Mouse (Mus musculus): ENCODE results near the gene Txnrd2. TPM values are rescaled to one million over a fixed set of nuclear protein-coding genes. Genes with fewer than 3 reads are reported as not detected.

Gene Txnrd2
- polyA plus RNA-seq (2016; fragmentation: Nextera tagmentation; extraction: Ambion mirVana), result 27.9 and 32.3 TPM in 2 replicates

- Histone ChIP-seq H3K4me1 (peaks cover 49% of the 10 kb centered on the region), H3K9me3 (no peaks in the 10 kb centered on the region), H3K27ac (replicated peaks) (peak within 1 kb of the TSS; percentile 93), H3K27me3 (replicated peaks; ENCODE audit: low read depth, poor library complexity, severe bottlenecking) (no peaks in the 10 kb centered on the region), H3K4me3 (peak within 1 kb of the TSS; percentile 91), H3K36me3 (replicated peaks) (peaks cover 25% of the 10 kb centered on the region)
- WGBS, result under 1% methylated on average over 52 of the region's 52 CpGs
- DNase-seq (ENCODE audit: low spot score), result peak; percentile 81
These were observed at the start of gene Txnrd2 for GRCm38 (mm10) chr16:18426215-18426791. Txnrd2 (plus strand) TSS chr16:18426384.

- Histone ChIP-seq H3K9me3 (no peaks in the 10 kb centered on the region), H3K36me3 (replicated peaks) (no peaks in the 10 kb centered on the region), H3K27ac (replicated peaks) (peak overlapping the region; percentile 52), H3K4me1 (peaks cover 52% of the 10 kb centered on the region), H3K27me3 (replicated peaks; ENCODE audit: low read depth, poor library complexity, severe bottlenecking) (no peaks in the 10 kb centered on the region), H3K4me3 (no peak overlapping the region)
- WGBS, result 25% methylated on average over 3 of the region's 3 CpGs
- no peak for DNase-seq (ENCODE audit: low spot score)
These were observed 49.0 kb upstream of the Txnrd2 start for GRCm38 (mm10) chr16:18377203-18377602.

GRCm38 (mm10) chr16:18378489-18378888 lies 47.7 kb upstream of the Txnrd2 start:
- Histone ChIP-seq H3K27ac (replicated peaks) (peak overlapping the region; percentile 83), H3K4me3 (no peak overlapping the region), H3K9me3 (no peaks in the 10 kb centered on the region), H3K27me3 (replicated peaks; ENCODE audit: low read depth, poor library complexity, severe bottlenecking) (no peaks in the 10 kb centered on the region), H3K4me1 (peaks cover 65% of the 10 kb centered on the region), H3K36me3 (replicated peaks) (no peaks in the 10 kb centered on the region)
- DNase-seq (ENCODE audit: low spot score), result no peak
- WGBS, result 24% methylated on average over 1 of the region's 1 CpGs

- Histone ChIP-seq H3K4me3 (no peak overlapping the region), H3K9me3 (no peaks in the 10 kb centered on the region), H3K27ac (replicated peaks) (peak overlapping the region; percentile 83), H3K36me3 (replicated peaks) (no peaks in the 10 kb centered on the region), H3K27me3 (replicated peaks; ENCODE audit: low read depth, poor library complexity, severe bottlenecking) (no peaks in the 10 kb centered on the region), H3K4me1 (peaks cover 75% of the 10 kb centered on the region)
- WGBS, result 77% methylated on average over 8 of the region's 8 CpGs
- no peak for DNase-seq (ENCODE audit: low spot score)
These were observed 46.7 kb upstream of the Txnrd2 start for GRCm38 (mm10) chr16:18379338-18380001.

DNA sequence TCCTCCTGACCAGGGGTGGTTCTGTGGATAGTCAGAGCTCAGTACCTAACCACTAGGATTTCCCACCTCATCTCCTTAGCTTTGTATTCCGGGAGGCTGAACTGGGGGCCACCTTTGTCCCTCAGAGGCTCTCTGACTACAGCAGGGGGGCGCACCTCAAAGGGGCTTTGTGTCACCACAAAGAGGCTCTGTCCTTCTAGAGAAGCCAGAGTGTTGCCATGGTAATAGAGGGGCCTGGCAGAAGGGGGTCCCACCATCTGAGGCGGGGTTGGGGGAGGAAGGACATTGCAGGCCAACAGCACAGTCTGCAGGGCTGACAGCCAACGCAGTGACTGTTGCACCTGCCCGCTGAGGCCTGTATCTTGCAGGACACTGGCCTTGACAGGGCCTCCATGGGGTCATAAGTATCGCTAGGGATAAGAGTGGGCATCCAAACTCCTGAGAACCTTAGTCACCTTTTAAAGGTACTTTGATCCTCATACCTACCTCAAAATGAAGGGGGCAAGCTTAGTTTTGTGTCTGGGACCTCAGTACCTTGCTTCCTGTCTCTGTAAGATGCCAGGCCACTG lies 45.6 kb upstream of the Txnrd2 start:
- H3K4me3 ChIP-seq, result no peak overlapping the region

DNA sequence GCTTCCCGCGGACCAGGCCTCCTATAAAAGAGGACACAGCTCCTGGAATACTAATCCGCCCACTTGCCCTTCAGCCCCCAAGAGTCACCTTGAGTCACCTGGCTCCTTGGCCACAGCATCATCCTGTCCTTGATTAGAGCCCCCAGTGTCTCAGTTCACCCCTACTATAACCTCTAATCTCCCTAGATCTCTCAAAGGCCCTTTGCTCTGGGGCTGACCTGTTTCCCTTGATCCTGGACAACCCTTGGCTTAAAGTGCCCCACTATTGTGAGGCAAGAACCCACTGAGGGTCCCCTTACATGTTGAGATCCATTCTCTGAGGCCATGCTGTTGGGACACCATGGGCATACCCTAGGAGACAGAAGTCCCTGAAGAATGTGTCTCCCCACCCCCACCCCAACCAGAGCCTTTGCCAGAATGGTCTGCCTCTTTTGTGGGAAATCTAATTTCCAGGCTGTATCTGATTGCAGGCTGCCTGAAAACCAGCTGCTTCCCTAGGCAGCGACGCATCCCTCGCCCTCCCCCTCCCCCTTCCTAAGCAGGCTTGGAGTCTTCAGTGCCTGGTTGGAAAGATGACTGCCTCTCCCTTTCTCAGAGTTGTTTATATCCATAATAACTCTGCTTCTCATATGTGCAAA lies 44.4 kb upstream of the Txnrd2 start:
- Histone ChIP-seq H3K27me3 (replicated peaks; ENCODE audit: low read depth, poor library complexity, severe bottlenecking) (no peaks in the 10 kb centered on the region), H3K27ac (replicated peaks) (peak overlapping the region; percentile 83), H3K36me3 (replicated peaks) (no peaks in the 10 kb centered on the region), H3K4me3 (0 out of 2 replicates have a peak overlapping the region, but pooled peaks have one; percentile 21), H3K9me3 (no peaks in the 10 kb centered on the region), H3K4me1 (peaks cover 91% of the 10 kb centered on the region)
- peak; percentile 74 for DNase-seq (ENCODE audit: low spot score)
- 44% methylated on average over 6 of the region's 6 CpGs for WGBS

More for the DNA sequence above, 45.6 kb upstream of the Txnrd2 start:
- WGBS, result 22% methylated on average over 6 of the region's 6 CpGs
- H3K9me3 ChIP-seq, result no peaks in the 10 kb centered on the region
- no peaks in the 10 kb centered on the region for H3K27me3 ChIP-seq (replicated peaks; ENCODE audit: low read depth, poor library complexity, severe bottlenecking)
- no peaks in the 10 kb centered on the region for H3K36me3 ChIP-seq (replicated peaks)
- peaks cover 86% of the 10 kb centered on the region for H3K4me1 ChIP-seq
- peak overlapping the region; percentile 83 for H3K27ac ChIP-seq (replicated peaks)
- DNase-seq (ENCODE audit: low spot score), result peak; percentile 70

DNA sequence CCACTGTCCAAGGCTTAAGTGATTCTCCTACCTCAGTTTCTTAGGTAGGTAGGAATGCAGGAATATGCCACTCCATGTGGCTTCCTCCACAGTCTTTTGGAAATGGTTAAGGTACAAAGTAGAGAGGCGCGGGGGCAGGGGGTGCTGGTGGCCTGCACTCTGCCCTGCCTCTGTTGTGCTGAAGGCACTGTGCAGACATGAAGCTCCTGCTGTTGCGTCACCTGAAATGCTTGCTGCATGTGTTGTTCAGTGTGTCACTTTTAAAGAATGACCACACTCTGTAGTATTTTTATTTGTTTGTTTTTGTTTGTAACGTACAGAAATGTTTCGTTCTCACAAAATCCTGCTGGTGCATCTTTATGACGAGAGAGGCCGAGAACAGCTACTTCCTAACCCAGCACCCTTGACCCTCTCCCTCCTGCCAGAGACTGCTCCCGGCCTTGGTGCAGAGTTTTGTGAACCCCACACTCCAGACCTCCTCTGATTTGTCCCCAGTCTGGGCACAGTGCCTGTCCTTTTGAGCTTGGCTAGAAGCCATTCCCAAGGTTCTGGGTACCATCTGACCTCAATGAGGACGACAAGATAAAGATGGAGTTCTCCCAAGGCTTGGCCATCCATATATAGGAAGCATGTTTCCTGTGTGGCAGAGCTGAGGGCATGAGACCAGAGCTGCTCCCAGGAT lies 43.0 kb upstream of the Txnrd2 start:
- no peaks in the 10 kb centered on the region for H3K36me3 ChIP-seq (replicated peaks)
- H3K27me3 ChIP-seq (replicated peaks; ENCODE audit: low read depth, poor library complexity, severe bottlenecking), result no peaks in the 10 kb centered on the region
- H3K4me3 ChIP-seq, result no peak overlapping the region
- H3K27ac ChIP-seq (replicated peaks), result peak overlapping the region; percentile 83
- 69% methylated on average over 9 of the region's 9 CpGs for WGBS
- no peak for DNase-seq (ENCODE audit: low spot score)
- H3K4me1 ChIP-seq, result peaks cover 94% of the 10 kb centered on the region
- no peaks in the 10 kb centered on the region for H3K9me3 ChIP-seq

DNA sequence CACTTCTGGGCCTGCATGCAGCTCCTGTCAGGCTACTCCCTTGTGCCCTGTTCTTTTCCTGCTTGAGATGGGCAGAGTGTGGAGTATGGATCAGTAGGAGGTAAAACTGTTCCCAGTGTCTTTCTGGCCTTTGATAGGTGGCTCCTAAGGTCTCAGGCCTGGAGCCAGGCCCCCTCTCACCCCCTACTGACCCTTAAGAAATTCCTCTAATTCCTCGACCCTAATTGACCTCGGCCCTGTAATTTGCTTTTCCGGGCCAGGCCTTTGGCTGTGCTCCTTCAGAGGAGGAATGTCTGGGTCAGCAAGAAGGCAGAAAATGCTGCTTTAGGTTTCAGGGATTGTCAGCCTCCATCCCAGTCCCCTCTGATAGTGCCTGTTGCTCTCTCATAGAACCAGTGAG lies 42.4 kb upstream of the Txnrd2 start:
- Histone ChIP-seq H3K4me1 (peaks cover 94% of the 10 kb centered on the region), H3K27me3 (replicated peaks; ENCODE audit: low read depth, poor library complexity, severe bottlenecking) (no peaks in the 10 kb centered on the region), H3K9me3 (no peaks in the 10 kb centered on the region), H3K4me3 (peak overlapping the region; percentile 8; the same call in 1 of the 2 replicates), H3K27ac (replicated peaks) (peak overlapping the region; percentile 83), H3K36me3 (replicated peaks) (no peaks in the 10 kb centered on the region)
- 2% methylated on average over 3 of the region's 3 CpGs for WGBS
- peak; percentile 50 for DNase-seq (ENCODE audit: low spot score)

- Histone ChIP-seq H3K4me1 (peaks cover 94% of the 10 kb centered on the region), H3K27me3 (replicated peaks; ENCODE audit: low read depth, poor library complexity, severe bottlenecking) (no peaks in the 10 kb centered on the region), H3K27ac (replicated peaks) (peak overlapping the region; percentile 83), H3K4me3 (peak overlapping the region; percentile 8; the same call in 1 of the 2 replicates), H3K9me3 (no peaks in the 10 kb centered on the region), H3K36me3 (replicated peaks) (no peaks in the 10 kb centered on the region)
- WGBS, result 74% methylated on average over 7 of the region's 7 CpGs
- no peak for DNase-seq (ENCODE audit: low spot score)
These were observed 42.0 kb upstream of the Txnrd2 start for GRCm38 (mm10) chr16:18384211-18384610.

- H3K27ac ChIP-seq (replicated peaks), result peak overlapping the region; percentile 83; the same call in 1 of the 2 replicates
These were observed 41.5 kb upstream of the Txnrd2 start for GRCm38 (mm10) chr16:18384659-18385058.

DNA sequence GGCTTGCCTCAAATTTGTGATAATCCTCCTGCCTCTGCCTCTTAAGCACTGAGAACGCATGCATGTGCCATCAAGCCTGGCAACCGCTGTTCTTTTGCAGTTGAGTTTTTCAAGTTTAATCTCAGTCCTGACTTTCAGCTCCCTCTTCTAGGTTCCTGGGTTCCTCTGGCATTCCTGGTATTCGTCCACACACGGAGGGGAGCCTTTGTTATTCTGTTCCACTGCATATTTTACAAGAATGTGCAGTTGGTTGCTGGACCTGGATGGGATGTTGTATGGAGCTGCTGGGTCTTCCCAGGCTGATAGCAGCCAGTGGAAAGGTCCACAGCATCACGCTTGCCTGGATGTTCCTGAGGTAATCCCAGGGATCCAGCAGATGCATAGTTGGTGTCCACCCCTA lies 40.8 kb upstream of the Txnrd2 start:
- Histone ChIP-seq H3K27me3 (replicated peaks; ENCODE audit: low read depth, poor library complexity, severe bottlenecking) (no peaks in the 10 kb centered on the region), H3K4me3 (no peak overlapping the region), H3K9me3 (no peaks in the 10 kb centered on the region), H3K27ac (replicated peaks) (peak overlapping the region; percentile 27; the same call in 1 of the 2 replicates), H3K36me3 (replicated peaks) (no peaks in the 10 kb centered on the region), H3K4me1 (peaks cover 93% of the 10 kb centered on the region)
- WGBS, result 75% methylated on average over 5 of the region's 5 CpGs
- DNase-seq (ENCODE audit: low spot score), result no peak

More at GRCm38 (mm10) chr16:18384659-18385058, 41.5 kb upstream of the Txnrd2 start:
- DNase-seq (ENCODE audit: low spot score), result no peak
- Histone ChIP-seq H3K27me3 (replicated peaks; ENCODE audit: low read depth, poor library complexity, severe bottlenecking) (no peaks in the 10 kb centered on the region), H3K4me1 (peaks cover 93% of the 10 kb centered on the region), H3K9me3 (no peaks in the 10 kb centered on the region), H3K4me3 (no peak overlapping the region), H3K36me3 (replicated peaks) (no peaks in the 10 kb centered on the region)
- WGBS, result 61% methylated on average over 8 of the region's 8 CpGs

- Histone ChIP-seq H3K27ac (replicated peaks) (no peak overlapping the region), H3K4me1 (peaks cover 90% of the 10 kb centered on the region), H3K36me3 (replicated peaks) (no peaks in the 10 kb centered on the region), H3K4me3 (no peak overlapping the region), H3K27me3 (replicated peaks; ENCODE audit: low read depth, poor library complexity, severe bottlenecking) (no peaks in the 10 kb centered on the region), H3K9me3 (no peaks in the 10 kb centered on the region)
- no peak for DNase-seq (ENCODE audit: low spot score)
- WGBS, result 85% methylated on average over 7 of the region's 7 CpGs
These were observed 39.7 kb upstream of the Txnrd2 start for GRCm38 (mm10) chr16:18386451-18386850.
